Mouse (Mus musculus) granulocyte monocyte progenitor cell, adult 5-6 weeks (primary cell): Measurements from ENCODE around the gene Mapk8ip2. TPM values are rescaled to one million over a fixed set of nuclear protein-coding genes. Genes with fewer than 3 reads are reported as not detected.
"Not testable (repeated sequence)": the region's sequence is repeated elsewhere in the genome, so short reads cannot be mapped to it uniquely, and the experiment has no call there.

Experiments used
- ATAC-seq: replicated peaks from 2 replicates; pipeline ENCODE4 v1.8.0; 2016; ENCODE audit warnings: mild to moderate bottlenecking, moderate TSS enrichment, inconsistent platforms; ENCODE audit not compliant: poor library complexity, severe bottlenecking
- total RNA-seq, 2 experiments: library from RNA; stranded (forward) in 1 of 2; stranded (reverse) in 1 of 2; fragments of 200-712, 200-1000 nt in 1 of 2; fragments of >200 nt in 1 of 2; fragmentation: Nextera tagmentation in 1 of 2; gene quantifications; 2 replicates each; pipeline ENCODE4 v1.2.3; 2014 to 2017

Gene Mapk8ip2
- total RNA-seq (2014; fragmentation: Nextera tagmentation) (not detected in 2 replicates), total RNA-seq (2017) (not detected in 2 replicates)

- ATAC-seq = no peak
Measured at GRCm38 (mm10) chr15:89453865-89454478, at the start of gene Mapk8ip2. Gene Mapk8ip2, plus strand, starts transcription at chr15:89453913.

GRCm38 (mm10) chr15:89404831-89405623 lies 48.7 kb upstream of the Mapk8ip2 start:
- no peak for ATAC-seq

- ATAC-seq = no peak
Measured at GRCm38 (mm10) chr15:89406691-89407090, 47.0 kb upstream of the Mapk8ip2 start.

- no peak for ATAC-seq
Measured at GRCm38 (mm10) chr15:89410118-89410517, 43.6 kb upstream of the Mapk8ip2 start, which contains the start of gene Syce3. Gene Syce3, minus strand, starts transcription at chr15:89410503.

GRCm38 (mm10) chr15:89415282-89415681 lies 38.4 kb upstream of the Mapk8ip2 start:
- ATAC-seq = no peak

- ATAC-seq = no peak
Measured at GRCm38 (mm10) chr15:89421938-89422337, 31.8 kb upstream of the Mapk8ip2 start.

- ATAC-seq = no peak
Measured at GRCm38 (mm10) chr15:89424621-89425020, 29.1 kb upstream of the Mapk8ip2 start.

- ATAC-seq = no peak
Measured at GRCm38 (mm10) chr15:89425711-89426121, 28.0 kb upstream of the Mapk8ip2 start, which contains the start of gene Cpt1b. Gene Cpt1b, minus strand, starts transcription at chr15:89425863.

GRCm38 (mm10) chr15:89426716-89427115 lies 27.0 kb upstream of the Mapk8ip2 start:
- no peak for ATAC-seq

- ATAC-seq = no peak
Measured at GRCm38 (mm10) chr15:89428136-89428790, 25.4 kb upstream of the Mapk8ip2 start.

GRCm38 (mm10) chr15:89428821-89429351 lies 24.8 kb upstream of the Mapk8ip2 start:
- ATAC-seq = no peak

GRCm38 (mm10) chr15:89429352-89430221 lies 24.1 kb upstream of the Mapk8ip2 start, which contains the start of the genes C730034F03Rik, Gm44502 and Chkb:
Gene C730034F03Rik, plus strand, starts transcription at chr15:89429589.
Gene Gm44502, minus strand, starts transcription at chr15:89429696.
Gene Chkb, minus strand, starts transcription at chr15:89429908.
- peak; percentile 83 for ATAC-seq

GRCm38 (mm10) chr15:89430341-89430740 lies 23.4 kb upstream of the Mapk8ip2 start:
- ATAC-seq = no peak

GRCm38 (mm10) chr15:89430771-89431170 lies 22.9 kb upstream of the Mapk8ip2 start:
- not testable (repeated sequence) for ATAC-seq

GRCm38 (mm10) chr15:89431271-89431670 lies 22.4 kb upstream of the Mapk8ip2 start:
- no peak for ATAC-seq

GRCm38 (mm10) chr15:89431806-89432205 lies 21.9 kb upstream of the Mapk8ip2 start:
- ATAC-seq = no peak

GRCm38 (mm10) chr15:89432946-89433345 lies 20.8 kb upstream of the Mapk8ip2 start:
- ATAC-seq = no peak

GRCm38 (mm10) chr15:89434136-89434535 lies 19.6 kb upstream of the Mapk8ip2 start:
- no peak for ATAC-seq

- ATAC-seq = 0 out of 2 replicates have a peak, but pooled peaks have one; percentile 20
Measured at GRCm38 (mm10) chr15:89435878-89436277, 17.8 kb upstream of the Mapk8ip2 start.
